Mouse (Mus musculus) frontal cortex, adult 2 months (tissue): ENCODE data around the gene 4930442H23Rik. TPM values are rescaled to one million over a fixed set of nuclear protein-coding genes. Genes with fewer than 3 reads are reported as not detected.
A peak's percentile ranks its signal among the peaks of the same experiment; 100 is the strongest.
"Not testable (repeated sequence)": the region's sequence is repeated elsewhere in the genome, so short reads cannot be mapped to it uniquely, and the experiment has no call there.

Experiments
- DNase-seq, 2 experiments: peaks; one replicate each; pipeline ENCODE4 v3.0.0; 2022; ENCODE audit warnings: low spot score in 1 of 2; ENCODE audit errors: extremely low spot score in 1 of 2
- polyA plus RNA-seq: library from polyadenylated mRNA; depleted of rRNA; stranded (reverse); fragments of >200 nt; gene quantifications from 2 replicates; pipeline ENCODE4 v1.2.3, GENCODE M21; 2012

Gene 4930442H23Rik
- polyA plus RNA-seq, 1 experiment, result not detected

DNA sequence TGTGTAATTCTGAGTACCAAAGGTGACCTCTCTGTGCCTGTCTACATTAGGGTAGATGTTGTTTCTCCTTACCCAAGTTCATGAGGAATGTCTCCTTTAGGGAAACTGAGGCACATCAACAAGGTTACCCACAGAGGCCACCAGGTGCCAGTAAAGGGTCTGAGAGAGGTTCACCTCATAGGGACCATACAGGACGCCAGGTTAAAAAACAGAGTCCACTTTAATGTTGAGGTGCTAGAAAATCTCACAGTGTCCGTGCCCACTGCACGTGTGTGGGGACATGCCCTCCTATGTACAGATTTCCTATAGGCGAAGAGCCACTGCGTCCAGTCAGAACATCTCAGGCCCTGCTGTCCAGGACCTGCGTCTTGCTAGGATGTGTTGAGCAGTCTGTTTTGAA is 15.3 kb upstream of the 4930442H23Rik start:
- DNase-seq, result no peak

DNA sequence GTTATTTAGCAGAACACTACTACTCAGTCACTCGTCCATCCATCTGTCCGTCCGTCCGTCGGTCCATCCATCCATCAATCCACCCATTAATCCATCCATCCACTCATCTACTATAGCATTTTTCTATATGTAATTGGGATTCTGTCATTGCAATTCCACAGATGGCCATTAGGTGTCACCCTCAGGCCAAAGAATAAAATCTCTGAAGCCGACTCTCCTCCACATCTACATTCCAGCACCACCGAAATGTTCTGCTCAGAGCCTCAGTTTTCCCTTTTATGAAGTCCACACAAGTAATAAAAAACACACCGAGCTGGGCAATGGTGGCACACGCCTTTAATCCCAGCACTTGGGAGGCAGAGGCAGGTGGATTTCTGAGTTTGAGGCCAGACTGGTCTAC is 14.6 kb upstream of the 4930442H23Rik start:
- peak in 1 of 2 experiments; percentile 90 for DNase-seq

- DNase-seq, result no peak
Observed at GRCm38 (mm10) chr10:81197305-81197704, 13.7 kb upstream of the 4930442H23Rik start.

DNA sequence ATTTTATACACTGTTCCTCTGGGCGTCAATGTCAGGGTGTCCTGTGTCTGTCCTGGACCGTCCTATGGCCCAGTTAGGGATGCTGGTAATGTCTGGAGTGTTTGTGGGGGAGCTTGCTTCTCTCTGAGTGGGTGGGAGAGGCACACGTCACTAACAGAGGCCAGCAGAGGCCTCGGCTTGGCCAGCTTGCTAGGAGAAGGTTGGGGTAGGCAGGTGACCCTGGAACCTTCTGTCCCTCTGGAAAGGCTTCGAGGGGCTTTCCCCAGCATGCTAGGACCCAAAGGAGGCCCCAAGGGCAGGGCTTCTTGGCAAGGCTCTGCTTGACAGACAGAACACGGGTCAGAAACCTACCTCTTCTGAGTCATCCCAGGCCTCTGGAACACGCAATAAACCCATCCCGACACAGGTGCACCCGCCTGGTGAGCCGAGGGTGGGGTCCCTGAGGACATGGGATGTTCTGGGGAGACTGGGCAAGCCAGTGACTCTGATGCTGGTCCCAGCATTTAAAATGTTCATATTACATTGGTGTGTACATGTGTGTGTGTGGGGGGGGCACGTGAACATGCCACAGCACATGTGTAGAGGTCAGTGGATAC is 12.9 kb upstream of the 4930442H23Rik start:
- no peak for DNase-seq

GRCm38 (mm10) chr10:81195300-81195699 is 11.7 kb upstream of the 4930442H23Rik start:
- DNase-seq, result no peak

DNA sequence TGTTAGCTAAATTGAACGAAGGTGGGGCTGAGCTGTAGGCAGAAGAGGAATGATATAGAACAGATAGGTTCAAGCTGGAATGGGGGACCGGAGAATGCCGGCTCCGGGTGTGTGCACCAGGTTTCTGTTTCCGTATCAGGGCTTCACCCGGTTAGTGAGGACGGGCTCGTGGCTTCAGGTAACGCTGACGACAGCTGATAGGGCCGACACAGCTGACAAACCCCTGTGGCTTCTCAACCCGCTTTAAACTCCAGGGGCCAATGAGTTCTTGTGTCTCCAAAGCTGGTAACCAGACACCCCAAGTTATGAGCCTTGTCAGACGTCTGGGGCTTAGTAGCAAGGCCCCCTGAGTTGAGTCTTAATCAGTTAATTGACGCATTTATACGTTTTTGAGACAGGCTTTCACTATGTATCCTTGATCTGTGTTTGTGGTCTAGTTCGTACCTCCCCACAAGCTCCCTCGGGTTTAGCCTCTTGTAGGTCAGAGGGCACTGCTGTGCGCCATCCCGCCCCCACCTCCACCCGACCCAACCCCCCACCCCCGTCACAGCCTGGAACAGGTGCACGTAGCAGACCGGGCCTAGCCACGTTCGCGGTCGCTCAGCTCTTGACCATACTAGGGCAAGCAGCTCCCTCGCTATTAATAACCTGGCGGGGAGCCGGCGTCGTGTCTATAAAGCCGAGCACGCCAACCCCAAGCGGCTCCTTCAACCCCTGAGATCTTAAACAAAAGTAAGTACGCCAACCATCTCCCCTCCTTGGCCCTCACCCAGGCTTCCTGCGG is 10.5 kb upstream of the 4930442H23Rik start:
- DNase-seq, result peak in 1 of 2 experiments; percentile 53

DNA sequence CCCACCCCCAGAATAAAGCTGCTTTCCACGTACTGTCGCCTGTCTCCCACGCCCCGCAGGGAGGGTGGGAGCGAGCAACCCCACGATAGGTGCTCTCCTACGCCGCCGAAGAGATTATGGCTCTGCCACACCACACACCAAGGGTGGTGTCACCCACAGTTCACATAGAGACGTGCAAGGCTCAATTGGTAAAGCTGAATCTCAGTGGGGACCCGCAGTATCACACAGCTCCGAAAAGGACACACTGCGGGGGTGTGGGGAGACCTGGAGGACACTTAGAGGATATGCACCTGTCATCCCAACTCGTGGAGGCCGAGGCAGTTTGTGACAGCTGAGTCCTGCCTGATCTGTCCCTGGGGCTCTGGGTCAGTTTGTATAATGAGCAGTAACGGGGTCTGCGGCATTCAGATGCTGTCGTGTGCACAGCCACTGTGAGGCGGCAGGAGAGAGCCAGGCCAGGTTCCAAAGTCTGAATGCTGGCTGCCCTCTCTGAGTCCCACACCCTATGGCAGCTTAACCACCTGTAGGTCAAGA is 9.4 kb upstream of the 4930442H23Rik start:
- peak in 1 of 2 experiments; percentile 50 for DNase-seq

GRCm38 (mm10) chr10:81192270-81192967 is 8.8 kb upstream of the 4930442H23Rik start:
- DNase-seq, result peak; percentile 77 to 85

- no peak for DNase-seq
Observed at GRCm38 (mm10) chr10:81191342-81191982, 7.8 kb upstream of the 4930442H23Rik start.

GRCm38 (mm10) chr10:81190912-81191321 is 7.3 kb upstream of the 4930442H23Rik start:
- DNase-seq, result no peak

DNA sequence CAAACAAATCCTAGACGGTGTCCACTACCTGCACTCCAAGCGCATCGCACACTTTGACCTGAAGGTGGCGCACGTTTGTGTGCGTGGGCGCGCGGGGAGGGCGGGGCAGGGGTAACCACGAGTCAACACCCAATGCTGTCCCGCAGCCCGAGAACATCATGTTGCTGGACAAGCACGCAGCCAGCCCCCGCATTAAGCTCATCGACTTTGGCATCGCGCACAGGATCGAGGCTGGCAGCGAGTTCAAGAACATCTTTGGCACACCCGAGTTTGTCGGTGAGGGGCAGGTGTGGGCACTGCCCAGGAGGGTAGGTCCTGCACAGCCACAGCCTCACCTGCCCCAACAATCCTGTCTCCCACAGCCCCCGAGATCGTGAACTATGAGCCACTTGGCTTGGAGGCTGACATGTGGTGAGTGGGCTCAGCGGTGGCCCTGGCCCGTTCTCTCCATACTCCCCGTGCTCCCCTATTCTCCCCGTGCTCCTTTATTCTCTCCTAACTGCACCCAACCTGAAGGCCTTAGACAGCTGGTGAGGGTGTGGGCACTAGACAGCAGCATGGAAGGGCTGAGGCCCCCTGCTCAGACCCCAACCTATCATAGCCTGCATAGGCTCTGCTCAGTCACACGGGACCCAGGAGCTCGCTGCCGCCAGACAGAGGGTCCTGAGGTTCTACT is 6.7 kb upstream of the 4930442H23Rik start:
- DNase-seq, result no peak

DNA sequence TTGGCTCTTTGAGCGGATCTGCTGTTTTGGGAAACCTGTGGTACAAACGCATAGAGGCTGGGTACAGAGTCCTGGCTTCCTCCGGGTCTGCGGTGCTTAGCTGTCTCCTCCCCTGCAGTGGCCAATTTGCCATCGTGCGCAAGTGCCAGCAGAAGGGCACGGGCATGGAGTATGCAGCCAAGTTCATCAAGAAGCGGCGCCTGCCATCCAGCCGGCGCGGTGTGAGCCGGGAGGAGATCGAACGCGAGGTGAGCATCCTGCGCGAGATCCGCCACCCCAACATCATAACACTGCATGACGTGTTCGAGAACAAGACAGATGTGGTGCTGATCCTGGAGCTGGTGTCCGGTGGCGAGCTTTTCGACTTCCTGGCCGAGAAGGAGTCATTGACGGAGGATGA is 6.2 kb upstream of the 4930442H23Rik start:
- no peak for DNase-seq

- no peak for DNase-seq
Observed at GRCm38 (mm10) chr10:81187161-81187560, 3.5 kb upstream of the 4930442H23Rik start.

DNA sequence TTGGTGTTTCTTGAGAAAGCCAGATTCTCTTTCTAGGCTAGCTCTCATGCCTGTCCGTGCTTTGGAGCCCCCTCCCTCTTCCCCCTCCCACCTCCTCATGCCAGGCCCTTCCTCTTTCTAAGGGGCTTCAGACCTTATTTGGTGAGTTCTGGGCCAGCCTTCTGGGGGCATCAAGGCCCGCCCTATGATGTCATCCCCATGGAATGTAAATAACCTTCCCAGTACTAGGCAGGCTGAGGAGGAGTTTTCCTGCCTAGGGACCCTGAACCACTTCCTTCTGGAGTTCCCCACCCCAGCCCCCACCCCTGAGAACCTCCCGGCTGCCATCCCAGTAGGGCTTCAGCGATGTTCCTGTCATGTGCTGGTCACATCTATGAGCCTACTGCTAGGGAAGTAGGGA is 1.1 kb upstream of the 4930442H23Rik start:
- no peak for DNase-seq

DNA sequence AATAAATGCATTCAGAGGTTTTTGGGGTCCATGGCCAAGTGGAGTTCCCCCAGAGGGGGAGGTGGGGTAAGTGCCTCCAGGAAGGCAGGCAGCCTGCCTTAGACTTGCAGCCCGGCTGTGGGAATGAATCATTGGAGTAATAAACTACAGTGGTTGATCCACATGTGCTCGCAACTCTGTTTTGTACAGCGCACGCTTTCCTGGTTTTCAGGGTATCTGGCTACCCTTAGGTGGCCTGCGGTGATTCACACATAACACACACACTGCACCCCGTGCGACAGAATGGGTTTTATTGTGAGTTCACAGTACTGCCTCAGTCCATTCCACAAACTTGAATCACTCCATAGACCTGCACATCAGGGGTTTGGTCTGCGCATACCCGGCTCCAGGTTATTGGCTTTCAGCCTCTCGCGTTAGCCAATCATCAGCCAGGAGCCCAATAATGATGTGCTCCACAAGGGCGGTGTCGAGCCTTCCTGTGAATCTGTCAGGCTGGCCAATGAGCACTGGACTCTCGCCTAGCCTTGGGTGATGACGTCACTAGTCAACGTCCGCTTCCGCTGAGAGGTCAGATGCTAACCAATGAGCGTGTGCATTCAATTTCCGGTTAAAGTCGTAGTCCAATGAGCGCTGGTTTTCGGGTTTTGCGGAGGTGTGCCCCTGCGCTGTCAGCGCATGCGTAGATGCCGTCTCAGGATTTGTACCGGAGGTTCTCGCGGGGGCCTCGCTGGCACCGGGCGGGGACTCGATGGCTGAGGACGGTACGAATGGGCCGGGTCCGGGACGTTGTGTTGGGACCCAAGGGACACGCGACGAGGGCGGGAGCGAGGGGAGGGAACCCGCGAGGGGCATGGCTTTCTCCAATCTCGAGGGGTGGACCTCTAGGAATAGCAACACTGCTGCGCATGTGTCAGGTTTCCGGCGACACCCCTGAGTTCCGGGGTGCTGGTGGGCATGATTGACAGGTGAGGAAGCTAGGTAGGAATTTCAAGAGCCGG is 1.0 kb downstream of the 4930442H23Rik start, which contains the start of gene Dapk3:
Gene Dapk3 (plus strand): TSS at position 670 of the 998 bp plus-strand sequence.
- DNase-seq, result peak; percentile 99

DNA sequence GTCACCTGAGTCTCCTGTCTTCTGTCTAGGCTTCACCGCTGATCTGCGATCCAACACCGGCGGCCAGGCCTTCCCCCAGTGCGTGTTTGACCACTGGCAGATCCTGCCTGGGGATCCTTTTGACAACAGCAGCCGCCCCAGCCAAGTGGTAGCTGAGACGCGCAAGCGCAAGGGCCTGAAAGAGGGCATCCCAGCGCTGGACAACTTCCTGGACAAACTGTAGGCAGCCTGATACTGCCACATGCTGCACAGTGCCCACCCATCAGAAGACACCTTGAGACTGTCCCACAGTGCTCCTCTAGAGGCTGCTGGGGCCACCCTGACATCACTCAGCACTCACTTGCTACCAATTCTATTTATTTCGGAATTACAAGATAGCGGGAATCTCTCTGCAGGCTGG is 1.8 kb downstream of the 4930442H23Rik start:
- not testable (repeated sequence) for DNase-seq

GRCm38 (mm10) chr10:81180946-81181345 is 2.7 kb downstream of the 4930442H23Rik start:
- DNase-seq, result no peak

- no peak for DNase-seq
Observed at GRCm38 (mm10) chr10:81179451-81180342, 4.0 kb downstream of the 4930442H23Rik start.
